Mouse (Mus musculus): ENCODE measurements around the gene Smagp.
A peak's percentile ranks its signal among the peaks of the same experiment; 100 is the strongest.
"Not testable (repeated sequence)": the region's sequence is repeated elsewhere in the genome, so short reads cannot be mapped to it uniquely, and the experiment has no call there.

- TF ChIP-seq POLR2A (IDR thresholded peaks at IDR 0.05; ENCODE audit: insufficient read depth, low read depth, low read length), result not testable (repeated sequence)
- peak; percentile 54 for TF ChIP-seq CTCF (IDR thresholded peaks at IDR 0.05)
These were observed 30.1 kb downstream of the Smagp start for GRCm38 (mm10) chr15:100606677-100607076.
